Mouse (Mus musculus): ENCODE data around the gene Pex14. TPM values are rescaled to one million over a fixed set of nuclear protein-coding genes. Genes with fewer than 3 reads are reported as not detected.

Gene Pex14
- polyA plus RNA-seq, 1 experiment from 2014 or later: 49.4 TPM

DNA sequence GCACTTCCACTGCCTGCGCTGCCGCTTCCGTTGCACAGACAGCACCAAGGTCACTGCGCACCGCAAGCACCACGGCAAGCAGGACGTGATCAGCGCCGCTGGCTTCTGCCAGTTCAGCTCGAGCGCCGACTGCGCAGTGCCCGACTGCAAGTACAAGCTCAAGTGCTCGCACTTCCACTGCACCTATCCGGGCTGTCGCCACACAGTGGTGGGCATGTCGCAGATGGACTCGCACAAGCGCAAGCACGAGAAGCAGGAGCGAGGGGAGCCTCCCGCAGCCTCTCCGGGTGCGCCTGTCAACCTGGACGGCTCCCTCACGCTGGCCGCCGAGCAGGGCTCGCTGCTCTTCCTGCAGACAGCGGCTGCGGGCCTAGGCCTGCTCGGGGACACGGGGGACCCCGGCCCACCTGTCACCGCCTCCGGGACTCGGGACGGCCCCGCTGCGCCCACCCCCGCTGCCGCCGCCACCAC is 147.8 kb downstream of the Pex14 start:
- no peak overlapping the region for H3K27ac ChIP-seq
- peaks cover 48% of the 10 kb centered on the region for H3K4me1 ChIP-seq
- no peaks in the 10 kb centered on the region for H3K36me3 ChIP-seq
- H3K9me3 ChIP-seq (replicated peaks): no peaks in the 10 kb centered on the region
- peak overlapping the region; percentile 36 for H3K4me3 ChIP-seq
- H3K4me2 ChIP-seq (replicated peaks): peak overlapping the region; percentile 77
- H3K27me3 ChIP-seq: peaks cover 81% of the 10 kb centered on the region
- peak overlapping the region; percentile 59 for H3K9ac ChIP-seq
- ATAC-seq (ENCODE audit: low FRiP score): 0 out of 2 replicates have a peak, but pooled peaks have one; percentile 26
- WGBS: 4% methylated on average over 40 of the region's 44 CpGs

DNA sequence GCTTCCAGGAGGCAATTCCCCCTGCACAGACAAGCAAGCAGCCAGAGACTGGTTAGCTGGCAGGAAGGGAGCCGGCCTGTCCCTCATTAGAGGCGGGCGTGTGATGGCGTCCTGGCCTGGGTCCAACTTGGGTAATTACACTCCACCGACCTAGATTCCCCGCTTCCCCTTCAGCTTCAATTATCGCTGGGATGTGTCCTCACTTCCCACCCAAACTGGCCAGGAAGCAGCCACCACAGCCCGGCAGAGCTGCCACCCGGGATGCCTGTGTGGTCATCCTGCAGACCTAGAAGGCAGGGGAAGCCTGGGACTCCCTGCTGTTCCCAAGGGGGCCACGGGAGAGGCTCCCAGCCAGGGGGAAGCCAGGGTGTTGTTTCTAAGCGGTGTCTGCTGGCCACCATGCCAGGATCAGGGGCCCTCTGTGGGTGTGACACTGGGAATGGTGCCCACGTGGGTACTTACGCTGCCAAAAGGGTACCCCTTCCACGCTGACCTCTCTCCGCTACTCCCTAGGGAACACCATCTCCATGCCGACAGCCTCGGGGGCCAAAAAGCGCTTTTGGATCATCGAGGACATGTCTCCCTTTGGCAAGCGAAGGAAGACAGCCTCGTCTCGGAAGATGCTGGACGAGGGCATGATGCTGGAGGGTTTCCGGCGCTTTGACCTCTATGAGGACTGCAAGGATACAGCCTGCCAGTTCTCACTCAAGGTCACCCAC is 148.6 kb downstream of the Pex14 start:
- Histone ChIP-seq H3K4me1 (peaks cover 47% of the 10 kb centered on the region), H3K9ac (peak overlapping the region; percentile 13; the same call in 1 of the 2 replicates), H3K27me3 (peaks cover 78% of the 10 kb centered on the region), H3K9me3 (replicated peaks) (no peaks in the 10 kb centered on the region), H3K4me3 (no peak overlapping the region), H3K4me2 (replicated peaks) (peak overlapping the region; percentile 77), H3K36me3 (no peaks in the 10 kb centered on the region), H3K27ac (peak overlapping the region; percentile 41; the same call in 1 of the 2 replicates)
- whole genome bisulfite sequencing: 33% methylated on average over 25 of the region's 25 CpGs
- ATAC-seq (ENCODE audit: low FRiP score): peak; percentile 32; the same call in 1 of the 2 replicates

DNA sequence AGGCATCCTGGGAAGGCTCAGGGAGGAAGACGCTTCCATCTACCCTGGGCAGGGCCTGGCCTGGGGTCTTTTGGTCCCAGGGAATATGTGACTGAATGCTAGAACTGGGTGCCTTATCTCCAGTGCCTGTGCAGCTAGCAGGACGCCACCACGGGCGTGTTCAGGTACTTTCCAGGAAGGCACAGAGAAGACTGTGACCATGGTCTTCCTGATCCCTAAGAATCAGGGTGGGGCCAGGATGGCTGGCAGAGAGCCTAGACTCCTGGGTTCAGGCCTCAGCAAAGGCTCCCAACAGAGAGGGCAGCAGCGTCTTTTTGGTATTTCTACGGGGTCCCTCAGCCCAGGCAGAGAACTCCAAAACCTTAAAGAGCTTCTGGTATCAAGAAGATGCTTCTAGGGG is 149.2 kb downstream of the Pex14 start:
- H3K9ac ChIP-seq: 0 out of 2 replicates have a peak overlapping the region, but pooled peaks have one; percentile 13
- H3K9me3 ChIP-seq (replicated peaks): no peaks in the 10 kb centered on the region
- H3K27ac ChIP-seq: peak overlapping the region; percentile 35; the same call in 1 of the 2 replicates
- no peaks in the 10 kb centered on the region for H3K36me3 ChIP-seq
- H3K4me2 ChIP-seq (replicated peaks): no peak overlapping the region
- no peak for ATAC-seq (ENCODE audit: low FRiP score)
- WGBS: 77% methylated on average over 6 of the region's 6 CpGs
- H3K4me3 ChIP-seq: no peak overlapping the region
- H3K4me1 ChIP-seq: peaks cover 47% of the 10 kb centered on the region
- peaks cover 75% of the 10 kb centered on the region for H3K27me3 ChIP-seq

DNA sequence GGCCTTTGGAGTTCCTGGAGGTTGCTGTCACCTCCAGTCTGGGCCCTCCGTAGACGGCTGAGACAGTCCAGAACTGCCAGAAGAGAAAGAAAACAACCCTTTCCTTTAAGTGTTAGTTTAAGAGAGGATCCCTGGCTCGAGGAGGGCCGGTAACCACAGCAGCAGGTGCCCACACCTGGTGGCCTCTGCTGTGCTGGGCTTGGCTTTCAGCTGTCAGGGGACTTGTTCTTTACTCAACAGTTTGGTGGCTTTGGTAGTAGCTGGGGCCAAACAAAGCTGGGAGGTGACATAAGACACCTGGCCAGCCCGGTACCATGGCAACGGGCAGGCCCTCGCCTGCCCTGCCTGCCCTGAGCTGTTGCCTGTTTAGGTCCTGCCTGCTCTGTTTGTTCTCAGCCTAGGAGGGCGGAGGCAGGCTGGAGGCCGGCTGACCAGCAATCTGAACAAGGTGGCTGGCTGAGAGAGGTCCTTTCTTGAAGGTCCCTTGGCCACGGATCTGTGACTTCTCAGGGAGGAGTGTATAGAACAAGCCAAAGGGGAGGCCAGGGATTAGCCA is 151.8 kb downstream of the Pex14 start:
- Histone ChIP-seq H3K4me3 (no peak overlapping the region), H3K36me3 (no peaks in the 10 kb centered on the region), H3K27me3 (peaks cover 76% of the 10 kb centered on the region), H3K4me1 (peaks cover 46% of the 10 kb centered on the region), H3K9me3 (replicated peaks) (no peaks in the 10 kb centered on the region), H3K9ac (no peak overlapping the region), H3K27ac (no peak overlapping the region), H3K4me2 (replicated peaks) (no peak overlapping the region)
- ATAC-seq (ENCODE audit: low FRiP score): no peak
- 55% methylated on average over 10 of the region's 10 CpGs for WGBS

DNA sequence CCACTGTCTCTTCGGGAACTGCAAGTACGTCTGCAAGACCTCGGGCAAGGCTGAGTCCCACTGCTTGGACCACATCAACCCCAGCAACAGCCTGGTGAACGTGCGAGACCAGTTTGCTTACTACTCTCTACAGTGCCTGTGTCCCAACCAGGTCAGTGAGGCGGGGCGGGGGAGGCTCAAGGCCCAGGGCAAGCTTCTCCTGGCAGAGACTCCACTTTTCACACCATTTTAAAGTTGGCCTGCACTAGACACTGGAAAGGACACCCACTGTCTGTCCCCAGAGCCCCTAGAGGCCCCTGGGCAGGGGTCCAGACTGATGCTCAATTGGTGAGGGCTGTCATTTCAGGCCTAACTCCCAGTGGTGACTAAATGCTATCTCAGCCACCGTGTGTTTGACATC is 153.6 kb downstream of the Pex14 start:
- Histone ChIP-seq H3K36me3 (no peaks in the 10 kb centered on the region), H3K9me3 (replicated peaks) (no peaks in the 10 kb centered on the region), H3K4me3 (no peak overlapping the region), H3K27me3 (peaks cover 64% of the 10 kb centered on the region), H3K4me2 (replicated peaks) (no peak overlapping the region), H3K9ac (no peak overlapping the region), H3K27ac (no peak overlapping the region), H3K4me1 (peaks cover 41% of the 10 kb centered on the region)
- no peak for ATAC-seq (ENCODE audit: low FRiP score)
- WGBS: 90% methylated on average over 8 of the region's 8 CpGs

DNA sequence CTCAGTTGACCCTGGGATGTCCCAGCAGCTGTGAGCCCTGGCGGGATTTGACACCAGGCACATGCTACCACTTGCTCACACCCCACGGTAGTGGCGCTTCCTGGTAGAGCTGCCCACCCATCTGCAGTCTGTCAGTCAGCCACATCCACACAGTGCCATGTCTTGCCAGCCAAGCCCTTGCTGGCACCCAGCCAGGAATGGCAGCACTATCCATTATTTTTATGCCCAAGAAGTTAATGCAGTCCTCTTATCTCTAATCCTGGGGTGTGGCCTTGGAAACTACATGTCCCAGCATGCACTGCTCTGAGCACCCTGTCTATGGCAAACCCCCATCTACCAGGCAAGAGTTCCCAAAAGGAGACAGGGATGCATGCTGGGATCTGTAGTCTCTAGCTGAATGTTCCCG is 154.2 kb downstream of the Pex14 start:
- peaks cover 58% of the 10 kb centered on the region for H3K27me3 ChIP-seq
- H3K9ac ChIP-seq: no peak overlapping the region
- H3K9me3 ChIP-seq (replicated peaks): no peaks in the 10 kb centered on the region
- no peaks in the 10 kb centered on the region for H3K36me3 ChIP-seq
- H3K4me1 ChIP-seq: peaks cover 41% of the 10 kb centered on the region
- H3K4me2 ChIP-seq (replicated peaks): no peak overlapping the region
- 79% methylated on average over 4 of the region's 4 CpGs for WGBS
- H3K27ac ChIP-seq: no peak overlapping the region
- no peak overlapping the region for H3K4me3 ChIP-seq
- ATAC-seq (ENCODE audit: low FRiP score): peak; percentile 12; the same call in 1 of the 2 replicates

DNA sequence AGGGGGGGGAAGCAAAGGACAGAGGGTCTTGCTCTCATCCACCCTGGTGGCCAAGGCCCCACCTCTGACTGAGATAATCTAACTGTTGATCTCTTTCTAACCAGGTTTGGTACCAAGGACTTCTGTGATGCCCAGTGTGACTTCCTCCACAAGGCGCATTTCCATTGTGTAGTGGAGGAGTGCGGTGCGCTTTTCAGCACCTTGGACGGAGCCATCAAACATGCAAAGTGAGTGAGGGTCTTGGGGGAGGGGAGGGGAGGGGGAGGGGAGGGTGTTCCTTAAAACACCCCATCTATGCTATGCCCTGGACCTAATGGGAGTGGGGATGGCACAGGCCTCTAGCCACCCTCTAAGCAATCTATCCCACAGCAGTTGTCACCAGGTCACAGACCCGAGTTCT is 156.6 kb downstream of the Pex14 start:
- Histone ChIP-seq H3K27me3 (peaks cover 55% of the 10 kb centered on the region), H3K9ac (no peak overlapping the region), H3K4me1 (peaks cover 31% of the 10 kb centered on the region), H3K27ac (no peak overlapping the region), H3K4me3 (no peak overlapping the region), H3K36me3 (no peaks in the 10 kb centered on the region; the same call in 1 of the 2 replicates), H3K9me3 (replicated peaks) (no peaks in the 10 kb centered on the region), H3K4me2 (replicated peaks) (no peak overlapping the region)
- WGBS: 33% methylated on average over 5 of the region's 5 CpGs
- no peak for ATAC-seq (ENCODE audit: low FRiP score)

DNA sequence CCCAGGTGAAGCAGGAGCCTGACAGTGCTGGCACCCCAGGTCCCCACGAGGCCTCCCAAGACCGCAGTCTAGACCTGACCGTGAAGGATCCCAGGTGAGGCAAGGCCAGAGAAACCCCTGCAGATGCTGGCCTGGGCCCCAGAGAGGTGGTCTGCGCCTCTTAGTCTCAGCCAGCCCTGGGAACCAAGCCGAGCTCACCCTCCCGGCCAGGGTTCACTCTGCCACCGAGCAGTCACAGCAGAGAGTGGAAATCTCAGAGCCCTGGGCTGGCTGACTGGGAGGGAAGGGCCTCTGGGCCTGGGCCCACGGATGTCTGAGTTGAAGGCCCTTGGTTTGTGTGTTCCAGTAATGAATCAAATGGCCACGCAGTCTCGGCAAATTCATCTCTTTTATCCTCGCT is 158.4 kb downstream of the Pex14 start:
- Histone ChIP-seq H3K4me1 (peaks cover 29% of the 10 kb centered on the region), H3K27me3 (peaks cover 65% of the 10 kb centered on the region), H3K4me2 (replicated peaks) (peak overlapping the region; percentile 43), H3K9ac (0 out of 2 replicates have a peak overlapping the region, but pooled peaks have one; percentile 23), H3K9me3 (replicated peaks) (no peaks in the 10 kb centered on the region), H3K4me3 (no peak overlapping the region), H3K36me3 (no peaks in the 10 kb centered on the region; the same call in 1 of the 2 replicates), H3K27ac (peak overlapping the region; percentile 78)
- WGBS: 55% methylated on average over 11 of the region's 11 CpGs
- peak; percentile 4; the same call in 1 of the 2 replicates for ATAC-seq (ENCODE audit: low FRiP score)

DNA sequence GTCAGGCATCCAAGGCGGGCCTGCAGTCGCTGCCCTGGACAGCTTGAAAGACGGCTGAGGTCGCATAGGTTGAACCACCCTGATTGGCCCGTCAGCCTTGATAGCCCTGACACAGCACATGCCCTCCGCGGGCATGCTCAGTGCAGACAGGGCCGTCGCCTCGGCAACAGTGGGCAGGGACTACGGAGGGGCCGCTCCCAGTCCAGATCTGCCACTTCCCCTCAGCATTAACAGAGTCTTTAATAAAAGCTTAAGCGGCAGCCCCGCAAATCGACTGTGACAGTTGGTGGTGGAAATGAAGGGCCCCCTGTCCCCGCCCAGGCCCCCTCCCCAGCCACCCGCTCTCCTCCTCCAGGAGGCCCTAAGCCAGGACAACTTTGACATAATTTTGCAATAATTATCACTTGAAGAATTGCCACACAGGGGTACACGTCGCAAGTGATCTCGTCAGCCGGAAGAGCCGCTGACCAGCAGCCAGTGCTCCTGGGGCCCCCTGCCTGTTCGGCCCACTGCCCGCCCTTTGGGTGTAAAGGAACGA is 158.9 kb downstream of the Pex14 start:
- Histone ChIP-seq H3K9ac (peak overlapping the region; percentile 23; the same call in 1 of the 2 replicates), H3K4me1 (peaks cover 30% of the 10 kb centered on the region), H3K4me3 (no peak overlapping the region), H3K9me3 (replicated peaks) (no peaks in the 10 kb centered on the region), H3K4me2 (replicated peaks) (peak overlapping the region; percentile 43), H3K27me3 (peaks cover 65% of the 10 kb centered on the region), H3K27ac (peak overlapping the region; percentile 78), H3K36me3 (no peaks in the 10 kb centered on the region; the same call in 1 of the 2 replicates)
- ATAC-seq (ENCODE audit: low FRiP score): peak; percentile 87
- WGBS: 3% methylated on average over 25 of the region's 25 CpGs

DNA sequence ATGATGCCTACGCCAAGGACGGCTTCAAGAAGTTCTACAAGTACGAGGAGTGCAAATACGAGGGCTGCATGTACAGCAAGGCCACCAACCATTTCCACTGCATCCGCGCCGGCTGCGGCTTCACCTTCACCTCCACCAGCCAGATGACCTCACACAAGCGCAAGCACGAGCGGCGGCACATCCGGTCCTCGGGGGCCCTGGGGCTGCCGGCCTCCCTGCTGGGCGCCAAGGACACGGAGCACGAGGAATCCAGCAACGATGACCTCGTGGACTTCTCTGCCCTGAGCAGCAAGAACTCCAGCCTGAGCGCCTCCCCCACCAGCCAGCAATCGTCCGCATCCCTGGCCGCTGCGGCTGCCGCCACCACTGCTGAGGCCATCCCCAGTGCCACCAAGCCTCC is 161.1 kb downstream of the Pex14 start:
- WGBS: 79% methylated on average over 26 of the region's 26 CpGs
- H3K36me3 ChIP-seq: peaks cover 2% of the 10 kb centered on the region; the same call in 1 of the 2 replicates
- H3K4me2 ChIP-seq (replicated peaks): no peak overlapping the region
- H3K4me1 ChIP-seq: peaks cover 50% of the 10 kb centered on the region
- no peaks in the 10 kb centered on the region for H3K9me3 ChIP-seq (replicated peaks)
- ATAC-seq (ENCODE audit: low FRiP score): no peak
- peaks cover 54% of the 10 kb centered on the region for H3K27me3 ChIP-seq
- H3K4me3 ChIP-seq: no peak overlapping the region
- no peak overlapping the region for H3K9ac ChIP-seq
- H3K27ac ChIP-seq: no peak overlapping the region

DNA sequence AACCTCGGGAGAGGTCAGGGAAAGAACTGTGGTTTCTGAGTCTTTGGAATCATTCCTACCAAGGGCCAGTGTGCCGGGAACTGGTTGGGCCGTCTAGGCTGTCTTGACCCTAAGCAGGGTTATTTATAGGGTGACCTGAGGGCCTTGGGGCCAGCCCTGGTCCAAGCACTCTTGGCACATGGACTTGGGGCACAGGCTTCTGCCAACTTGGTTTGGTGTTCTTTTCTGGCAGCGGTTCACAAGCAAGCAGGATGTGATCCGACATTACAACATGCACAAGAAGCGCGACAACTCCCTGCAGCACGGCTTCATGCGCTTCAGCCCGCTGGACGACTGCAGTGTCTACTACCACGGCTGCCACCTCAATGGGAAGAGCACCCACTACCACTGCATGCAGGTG is 162.9 kb downstream of the Pex14 start:
- no peak overlapping the region for H3K9ac ChIP-seq
- 88% methylated on average over 12 of the region's 12 CpGs for WGBS
- peaks cover 3% of the 10 kb centered on the region; the same call in 1 of the 2 replicates for H3K36me3 ChIP-seq
- H3K4me2 ChIP-seq (replicated peaks): no peak overlapping the region
- ATAC-seq (ENCODE audit: low FRiP score): no peak
- H3K27ac ChIP-seq: no peak overlapping the region
- H3K27me3 ChIP-seq: peaks cover 43% of the 10 kb centered on the region
- no peak overlapping the region for H3K4me3 ChIP-seq
- no peaks in the 10 kb centered on the region for H3K9me3 ChIP-seq (replicated peaks)
- H3K4me1 ChIP-seq: peaks cover 44% of the 10 kb centered on the region

DNA sequence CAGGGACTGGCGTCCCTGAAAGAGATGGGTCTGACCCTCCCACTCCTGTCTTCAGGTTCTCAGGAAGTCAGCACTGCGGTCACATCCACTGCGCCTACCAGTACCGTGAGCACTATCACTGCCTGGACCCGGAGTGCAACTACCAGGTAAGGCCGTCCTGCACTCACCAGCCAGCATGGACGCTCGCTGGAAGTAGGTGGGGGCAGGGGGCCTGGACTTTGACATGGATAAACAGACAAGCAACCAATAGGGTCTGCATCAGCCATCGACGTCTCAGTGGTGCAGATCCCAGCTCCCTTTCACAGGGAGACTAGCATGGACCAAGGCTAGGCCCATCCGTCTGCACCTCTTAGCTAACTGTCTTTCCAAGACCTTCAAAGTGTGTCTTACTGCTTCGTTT is 163.6 kb downstream of the Pex14 start:
- H3K9ac ChIP-seq: no peak overlapping the region
- H3K9me3 ChIP-seq (replicated peaks): no peaks in the 10 kb centered on the region
- peaks cover 38% of the 10 kb centered on the region for H3K4me1 ChIP-seq
- no peak overlapping the region for H3K4me3 ChIP-seq
- no peak overlapping the region for H3K4me2 ChIP-seq (replicated peaks)
- no peak overlapping the region for H3K27ac ChIP-seq
- peaks cover 3% of the 10 kb centered on the region; the same call in 1 of the 2 replicates for H3K36me3 ChIP-seq
- no peak for ATAC-seq (ENCODE audit: low FRiP score)
- peaks cover 48% of the 10 kb centered on the region for H3K27me3 ChIP-seq
- WGBS: 86% methylated on average over 12 of the region's 12 CpGs

All from hindbrain, embryonic 12.5 days (tissue).